Comparison of ENCODE assay signal across 24 mouse cellular contexts in the genomic region with DNA sequence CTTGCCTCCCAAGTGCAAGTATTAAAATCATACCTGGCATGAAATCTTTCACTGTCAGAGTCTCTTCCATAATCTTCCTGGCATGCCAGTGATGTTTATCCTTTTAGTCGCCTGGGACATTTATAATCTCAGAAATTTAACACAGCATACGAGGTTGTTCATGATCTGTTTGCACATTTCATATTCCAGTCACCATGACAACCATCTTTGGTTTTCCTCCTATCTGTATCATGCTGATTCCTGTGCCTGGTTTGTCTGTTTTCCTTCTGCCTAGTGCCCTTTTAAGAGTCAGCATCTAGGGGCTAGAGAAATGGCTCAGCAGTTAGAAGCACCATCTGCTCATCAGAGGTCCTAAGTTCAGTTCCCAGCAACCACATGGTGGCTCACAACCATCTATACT. TPM values are rescaled to one million over a fixed set of nuclear protein-coding genes. Genes with fewer than 3 reads are reported as not detected.
DNase-seq lines count a peak whose midpoint lies in the region; TF ChIP-seq lines count a peak whose summit lies in the region.
"Had no signal": no experiment of that assay in that cellular context is flagged by ENCODE, and none has a peak within 500 bp of the region (broad histone marks: within the 10 kb centered on the region; RNA-seq: fewer than 3 reads in every experiment).

No protein-coding gene starts in this region.

- no peak for TF ChIP-seq CTCF in layer of hippocampus, adult 2 months (conservative IDR thresholded peaks at IDR 0.05)
- TF ChIP-seq CTCF in brain, embryonic 14.5 days (IDR thresholded peaks at IDR 0.05; ENCODE audit: borderline replicate concordance, extremely low read depth, insufficient read depth, insufficient read length), result no peak

- no peak overlapping the region for H3K4me3 ChIP-seq in layer of hippocampus, adult 2 months
- H3K4me3 ChIP-seq: embryonic facial prominence, embryonic 10.5 days; embryonic facial prominence, embryonic 12.5 days; forebrain, embryonic 13.5 days had no signal

- H3K27ac ChIP-seq in layer of hippocampus, adult 2 months, result peak overlapping the region; percentile 89
- H3K27ac ChIP-seq: embryonic facial prominence, embryonic 10.5 days; embryonic facial prominence, embryonic 12.5 days; forebrain, embryonic 13.5 days had no signal

- peak in 1 of 2 experiments; percentile 46 for DNase-seq in layer of hippocampus, adult 2 months (ENCODE audit: low spot score in 2 of 2)
- DNase-seq in layer of hippocampus, adult 11-12 months (ENCODE audit: low spot score), result no peak
- DNase-seq in brain, adult 2 months (ENCODE audit: low read depth, low spot score), result peak; percentile 55
- peak; percentile 6 for DNase-seq in brain, embryonic 14.5 days (ENCODE audit: low read depth)
- DNase-seq in cerebellum, adult 11-12 months, result no peak
- DNase-seq: adrenal gland, adult 2 months; adrenal gland, postnatal 10 days; adrenal gland, postnatal 25 days; cerebellum, adult 11 months; cerebellum, adult 2 months; cerebellum, adult 9-10 months; cerebellum, postnatal 10 days; cerebellum, postnatal 25 days had no signal

- TF ChIP-seq POLR2A in brain, embryonic 14.5 days (IDR thresholded peaks at IDR 0.05; ENCODE audit: borderline replicate concordance, extremely low read depth, insufficient read depth, insufficient read length, poor library complexity, severe bottlenecking), result no peak

RNA-seq across cellular contexts. Expression of gene Calhm2, which starts 19.5 kb away (rescaled TPM):
- 1 to 10 TPM; 4.1 to 5.5 TPM for total RNA-seq in layer of hippocampus, adult 2 months (2021)
- 1.5 TPM in 2 replicates for polyA plus RNA-seq in brain, embryonic 14.5 days (2012; rRNA removed)

RNA-seq across cellular contexts. Expression of gene Calhm1, which starts 25.4 kb away (rescaled TPM):
- total RNA-seq in layer of hippocampus, adult 2 months (2021), result not detected
- polyA plus RNA-seq in brain, embryonic 14.5 days (2012; rRNA removed), result not detected in 2 replicates
- total RNA-seq: adrenal gland, adult 2 months; adrenal gland, postnatal 10 days; adrenal gland, postnatal 25 days; adrenal gland, postnatal 4 days; ES-E14; MEL had no signal
- polyA plus RNA-seq: adrenal gland, adult 2 months; C2C12; cerebellum, adult 2 months; cortical plate, adult 2 months; embryonic facial prominence, embryonic 10.5 days; embryonic facial prominence, embryonic 12.5 days; embryonic facial prominence, embryonic 14.5 days; forebrain, embryonic 11.5 days; forebrain, embryonic 13.5 days; forebrain, embryonic 16.5 days had no signal

RNA-seq across cellular contexts. Expression of gene Pdcd11, which starts 28.1 kb away (rescaled TPM):
- total RNA-seq in layer of hippocampus, adult 2 months (2021), result 10 to 100 TPM; 17.9 to 19.0 TPM
- polyA plus RNA-seq in brain, embryonic 14.5 days (2012; rRNA removed), result 15.3 and 18.9 TPM in 2 replicates

RNA-seq across cellular contexts. Expression of gene Usmg5, which starts 28.2 kb away (rescaled TPM):
- 100 to 1,000 TPM; 713 to 825 TPM for total RNA-seq in layer of hippocampus, adult 2 months (2021)
- 587 and 848 TPM in 2 replicates for polyA plus RNA-seq in brain, embryonic 14.5 days (2012; rRNA removed)

RNA-seq across cellular contexts. Expression of gene Calhm3, which starts 38.9 kb away (rescaled TPM):
- total RNA-seq in layer of hippocampus, adult 2 months (2021), result not detected
- 0.18 TPM in 1 of 2 replicates, not detected in the other for polyA plus RNA-seq in brain, embryonic 14.5 days (2012; rRNA removed)
- total RNA-seq: adrenal gland, adult 2 months; adrenal gland, postnatal 10 days; adrenal gland, postnatal 25 days; adrenal gland, postnatal 4 days; MEL had no signal
- polyA plus RNA-seq: adrenal gland, adult 2 months; C2C12; cerebellum, adult 2 months; embryonic facial prominence, embryonic 10.5 days; embryonic facial prominence, embryonic 12.5 days; embryonic facial prominence, embryonic 14.5 days; forebrain, embryonic 11.5 days; forebrain, embryonic 13.5 days; forebrain, embryonic 16.5 days had no signal

Comparison
In these comparisons a context has a peak if more than half of its experiments do, and no peak if none do; other contexts are left out.
1. DNase-seq: peak in brain, adult 2 months (single experiment) and brain, embryonic 14.5 days (single experiment); none in layer of hippocampus, adult 11-12 months (single experiment) and cerebellum, adult 11-12 months (single experiment).